Mouse (Mus musculus): ENCODE results near the gene Rgs8.

GRCm38 (mm10) chr1:153669728-153670127 is 16.9 kb downstream of the Rgs8 start:
- TF ChIP-seq CTCF (IDR thresholded peaks at IDR 0.05; ENCODE audit: insufficient read depth, low read depth, low read length) (no peak), POLR2A (IDR thresholded peaks at IDR 0.05; ENCODE audit: insufficient read depth, low read depth, low read length) (no peak)
